Mouse (Mus musculus) forebrain, embryonic 14.5 days (tissue): ENCODE measurements around the gene Fpr3. TPM values are rescaled to one million over a fixed set of nuclear protein-coding genes. Genes with fewer than 3 reads are reported as not detected.
A peak's percentile ranks its signal among the peaks of the same experiment; 100 is the strongest.
"Not testable (repeated sequence)": the region's sequence is repeated elsewhere in the genome, so short reads cannot be mapped to it uniquely, and the experiment has no call there.

Experiments
- ATAC-seq: fragments of 200-750 bp; cut with Nextera tagmentation; 2 replicates; pipeline ENCODE4 v1.8.0; 2017; ENCODE audit warnings: mild to moderate bottlenecking, moderate library complexity
- DNase-seq: peaks from one replicate; pipeline ENCODE4 v3.0.0-alpha.2; 2015; ENCODE audit warnings: low spot score
- H3K27ac ChIP-seq: fragments of 300-500 bp; sonication (generic); 2 replicates; pipeline ENCODE4 v1.5.1; 2014; ENCODE audit warnings: low read depth, mild to moderate bottlenecking, control low read depth, low read length, moderate library complexity
- H3K27me3 ChIP-seq: fragments of 300-500 bp; sonication (generic); replicated peaks from 2 replicates; pipeline ENCODE4 v1.6.1; 2014; ENCODE audit warnings: low read length, control low read depth, mixed read lengths; ENCODE audit not compliant: control insufficient read depth, insufficient read depth
- H3K36me3 ChIP-seq: fragments of 300-500 bp; sonication (generic); 2 replicates; pipeline ENCODE4 v1.6.1; 2014; ENCODE audit warnings: low read length, control low read depth; ENCODE audit not compliant: control insufficient read depth, insufficient read depth
- H3K4me1 ChIP-seq: fragments of 300-500 bp; sonication (generic); 2 replicates; pipeline ENCODE4 v1.6.1; 2014; ENCODE audit warnings: antibody characterized with exemption, low read length, control low read depth; ENCODE audit not compliant: control insufficient read depth, insufficient read depth
- H3K4me2 ChIP-seq: fragments of 300-500 bp; sonication (generic); 2 replicates; pipeline ENCODE4 v1.6.1; 2014; ENCODE audit warnings: mild to moderate bottlenecking, control low read depth, low read length
- H3K4me3 ChIP-seq: fragments of 300-500 bp; sonication (generic); 2 replicates; pipeline ENCODE4 v1.5.1; 2014; ENCODE audit warnings: low read depth, low read length, control low read depth
- H3K9ac ChIP-seq: fragments of 300-500 bp; sonication (generic); 2 replicates; pipeline ENCODE4 v1.6.1; 2014; ENCODE audit warnings: mild to moderate bottlenecking, low read length, control low read depth, moderate library complexity
- H3K9me3 ChIP-seq: fragments of 300-500 bp; sonication (generic); replicated peaks from 2 replicates; pipeline ENCODE4 v1.6.1; 2016; ENCODE audit warnings: low read length, control low read depth, mixed read lengths; ENCODE audit not compliant: control insufficient read depth
- WGBS: fragments of 180-500 bp; shearing (Covaris S2); extraction: QIAGEN DNeasy Blood & Tissue Kit; methylation state at CpG from one replicate; pipeline ENCODE4 v1.1.7; 2014; 5-methylcytosine and 5-hydroxymethylcytosine counted together
- polyA plus RNA-seq: library from polyadenylated mRNA; unstranded; fragments of >200 nt; fragmentation: Nextera tagmentation; extraction: Ambion mirVana; gene quantifications from 2 replicates; pipeline ENCODE4 v1.2.1, GENCODE M21; 2014

Fpr3 gene
- polyA plus RNA-seq = not detected in 2 replicates

DNA sequence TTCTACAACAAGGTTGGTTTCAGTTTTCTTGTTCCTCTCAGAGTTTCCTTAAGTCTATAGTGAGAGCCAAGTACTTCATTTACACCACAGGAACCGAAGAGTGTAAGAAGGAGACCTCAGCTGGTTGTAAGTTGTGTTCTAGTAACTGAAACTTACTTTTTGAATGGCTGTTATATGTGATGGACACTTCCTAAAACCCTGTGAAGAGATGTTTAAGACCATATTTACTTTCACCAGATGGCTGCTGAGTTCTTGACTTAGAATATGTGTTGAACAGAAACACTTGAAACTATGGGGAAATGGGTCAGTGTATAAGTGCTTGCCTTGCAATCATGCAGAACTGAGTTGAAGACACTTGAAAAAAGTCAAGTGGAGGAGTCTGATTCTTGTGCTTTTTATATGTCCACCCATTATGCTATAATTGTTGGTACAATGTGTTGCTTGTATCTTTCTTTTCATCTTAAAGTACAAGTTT is at the start of gene Fpr3, which contains the start of gene Fpr2:
Fpr3 (plus strand) TSS at position 79 of the 475 bp plus-strand sequence.
Fpr2 (plus strand) TSS at position 51 of the 475 bp plus-strand sequence.
- ATAC-seq (no peak), DNase-seq (no peak)
- no peak within 1 kb of the TSS for H3K27ac ChIP-seq
- no peaks in the 10 kb centered on the region for H3K36me3 ChIP-seq
- H3K4me3 ChIP-seq = no peak within 1 kb of the TSS
- WGBS = 61% methylated on average over 1 of the region's 1 CpGs
- no peaks in the 10 kb centered on the region for H3K27me3 ChIP-seq
- H3K4me1 ChIP-seq = no peaks in the 10 kb centered on the region
- no peak within 1 kb of the TSS for H3K4me2 ChIP-seq
- no peak within 1 kb of the TSS for H3K9ac ChIP-seq
- no peaks in the 10 kb centered on the region for H3K9me3 ChIP-seq

DNA sequence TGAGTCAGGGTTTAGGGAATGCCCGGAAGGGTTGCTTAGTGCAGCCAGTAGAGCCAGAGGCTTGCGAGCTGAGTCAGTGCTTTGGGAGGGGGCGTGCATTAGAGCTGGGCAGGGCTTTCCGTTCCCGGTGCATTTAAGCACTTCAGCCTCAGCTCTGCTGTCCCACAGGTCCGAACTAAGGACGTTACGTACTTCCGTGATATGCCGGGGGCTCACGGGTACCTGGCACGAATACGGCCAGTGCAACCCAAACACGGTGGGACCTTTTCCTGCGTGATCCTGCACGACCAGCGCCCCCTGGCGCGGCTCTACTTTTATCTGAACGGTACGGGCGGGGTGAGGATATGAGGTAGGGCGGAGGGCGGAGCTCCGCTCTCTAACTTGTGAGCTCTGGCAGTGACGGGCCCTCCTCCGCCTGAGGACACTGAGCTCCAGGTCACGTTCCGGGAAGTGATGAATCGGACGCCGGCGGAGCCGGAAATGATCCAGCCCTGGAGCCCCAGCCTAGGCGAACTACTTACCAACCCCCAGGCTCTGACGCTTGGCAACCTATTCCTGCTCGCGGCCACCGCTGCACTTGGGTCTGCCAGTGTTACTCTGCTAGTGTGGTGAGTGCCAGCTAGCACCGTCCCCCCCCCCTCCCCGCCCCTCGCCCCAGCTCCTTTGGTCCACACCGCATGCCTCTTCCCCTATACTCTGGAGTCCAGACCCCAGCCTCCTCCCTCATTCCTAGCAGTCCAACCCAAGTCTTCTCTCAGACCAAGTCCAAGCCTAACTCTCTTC is 49.5 kb upstream of the Fpr3 start:
- H3K36me3 ChIP-seq = peaks cover 45% of the 10 kb centered on the region
- no peaks in the 10 kb centered on the region for H3K27me3 ChIP-seq
- H3K27ac ChIP-seq = peak overlapping the region; percentile 71
- H3K9me3 ChIP-seq = no peaks in the 10 kb centered on the region
- under 1% methylated on average over 43 of the region's 43 CpGs for WGBS
- peak overlapping the region; percentile 66 for H3K9ac ChIP-seq
- peak overlapping the region; percentile 66 for H3K4me2 ChIP-seq
- peaks cover 22% of the 10 kb centered on the region for H3K4me1 ChIP-seq
- peak overlapping the region; percentile 39 for H3K4me3 ChIP-seq
- DNase-seq = peak; percentile 96
- ATAC-seq = peak; percentile 96

DNA sequence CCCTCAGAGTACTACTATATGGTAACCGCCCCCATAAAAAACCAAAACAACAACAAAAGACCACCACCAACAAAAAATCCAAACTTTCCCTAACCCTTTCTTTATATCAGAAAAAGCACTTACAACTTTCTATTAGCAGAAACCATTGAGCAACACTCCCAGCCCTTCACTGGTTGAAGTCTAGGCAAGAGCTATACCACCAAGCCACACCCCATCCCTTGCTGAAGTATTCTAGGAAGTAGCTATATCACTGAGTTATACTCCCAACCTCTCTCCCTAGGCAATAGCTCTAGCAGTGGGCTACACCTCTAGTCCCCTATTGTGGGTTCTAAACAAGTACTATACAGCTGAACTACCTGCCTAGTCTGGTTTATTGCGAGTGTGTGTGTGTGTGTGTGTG is 48.4 kb upstream of the Fpr3 start:
- H3K4me2 ChIP-seq = no peak overlapping the region
- H3K4me3 ChIP-seq = no peak overlapping the region
- no peak for ATAC-seq

DNA sequence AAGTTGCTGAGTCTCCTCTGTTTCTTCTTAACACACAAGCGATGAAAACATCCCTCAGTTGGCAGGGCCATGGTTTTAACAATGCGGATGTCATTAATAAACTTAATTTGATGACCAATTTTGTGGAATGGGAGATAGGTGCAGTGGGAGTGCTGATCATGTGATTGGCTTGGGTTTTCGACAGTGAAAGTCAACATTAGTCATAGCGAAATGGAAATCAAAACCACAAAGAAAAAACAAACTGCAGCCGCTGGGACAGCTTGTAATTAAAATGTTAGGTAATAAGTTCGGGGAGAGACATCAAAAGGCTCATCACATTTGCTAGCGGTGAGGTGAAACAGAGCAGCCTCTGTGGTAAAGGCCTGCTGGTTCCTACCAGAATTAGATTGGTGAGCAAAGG is 46.9 kb upstream of the Fpr3 start:
- no peak overlapping the region for H3K4me3 ChIP-seq
- 90% methylated on average over 7 of the region's 7 CpGs for WGBS
- DNase-seq = no peak
- no peak overlapping the region for H3K9ac ChIP-seq
- H3K27me3 ChIP-seq = no peaks in the 10 kb centered on the region
- ATAC-seq = no peak
- no peak overlapping the region for H3K4me2 ChIP-seq
- no peaks in the 10 kb centered on the region for H3K9me3 ChIP-seq
- peaks cover 11% of the 10 kb centered on the region for H3K4me1 ChIP-seq
- peaks cover 33% of the 10 kb centered on the region for H3K36me3 ChIP-seq
- no peak overlapping the region for H3K27ac ChIP-seq

More for the DNA sequence above, 48.4 kb upstream of the Fpr3 start:
- peaks cover 37% of the 10 kb centered on the region for H3K36me3 ChIP-seq
- H3K27ac ChIP-seq = no peak overlapping the region
- WGBS = 92% methylated on average over 2 of the region's 2 CpGs
- H3K9me3 ChIP-seq = no peaks in the 10 kb centered on the region
- H3K4me1 ChIP-seq = peaks cover 16% of the 10 kb centered on the region
- DNase-seq = no peak
- no peaks in the 10 kb centered on the region for H3K27me3 ChIP-seq
- H3K9ac ChIP-seq = no peak overlapping the region

DNA sequence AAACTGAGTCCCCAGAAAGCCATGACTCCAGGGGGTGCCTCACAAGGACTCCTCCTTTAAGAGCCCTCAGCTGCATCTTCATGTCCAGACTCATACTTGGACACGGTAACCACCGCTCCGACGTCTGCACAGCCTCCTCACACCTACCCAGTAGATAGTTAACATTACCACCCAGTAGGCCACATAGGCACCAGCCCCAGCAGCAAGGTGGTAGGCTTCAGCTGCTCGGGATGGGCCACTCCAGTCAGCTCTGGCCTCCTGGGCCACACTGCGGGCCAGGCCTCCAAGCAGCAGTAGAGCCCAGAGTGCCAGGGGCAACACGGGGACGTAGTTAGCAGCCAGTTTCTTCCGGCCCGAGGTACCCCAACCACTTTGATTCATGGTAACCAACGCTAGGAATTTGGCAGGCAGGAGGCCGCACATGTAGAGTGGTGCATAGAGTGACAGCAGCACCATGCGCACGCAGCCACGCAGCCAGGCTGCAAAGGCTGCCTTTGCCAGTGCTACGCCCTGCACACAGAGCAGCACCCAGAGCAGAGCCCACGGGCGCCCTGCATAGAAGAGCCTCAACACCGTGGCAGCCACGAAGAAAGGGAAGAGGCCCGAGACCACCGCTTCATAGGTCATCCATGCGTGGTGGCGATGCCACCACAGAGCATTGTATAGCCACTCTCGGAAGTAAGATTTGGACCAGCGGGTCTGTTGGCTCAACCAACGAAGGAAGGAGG is 44.0 kb upstream of the Fpr3 start:
- Histone ChIP-seq H3K27me3 (no peaks in the 10 kb centered on the region), H3K9me3 (no peaks in the 10 kb centered on the region), H3K4me2 (no peak overlapping the region), H3K36me3 (peaks cover 25% of the 10 kb centered on the region), H3K4me1 (peaks cover 3% of the 10 kb centered on the region), H3K4me3 (no peak overlapping the region), H3K27ac (no peak overlapping the region), H3K9ac (no peak overlapping the region)
- 75% methylated on average over 27 of the region's 27 CpGs for WGBS
- ATAC-seq (peak; percentile 54), DNase-seq (no peak)

DNA sequence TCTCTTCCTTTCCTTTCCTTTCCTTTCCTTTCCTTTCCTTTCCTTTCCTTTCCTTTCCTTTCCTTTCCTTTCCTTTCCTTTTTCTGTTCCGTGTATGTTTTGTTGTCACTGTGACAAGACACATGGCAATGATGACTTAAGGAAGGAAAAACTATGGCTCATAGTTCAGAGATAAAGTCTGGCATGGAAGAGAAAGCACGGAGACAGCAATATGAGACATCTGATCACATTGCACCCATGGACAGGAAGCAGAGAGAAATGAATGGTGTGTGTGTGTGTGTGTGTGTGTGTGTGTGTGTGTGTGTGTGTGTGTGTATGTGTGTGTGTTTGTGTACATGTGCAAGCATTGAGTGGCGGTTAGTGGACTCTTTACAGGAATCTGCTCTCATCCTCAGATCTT is 43.0 kb upstream of the Fpr3 start:
- not testable (repeated sequence) for H3K27ac ChIP-seq, H3K27me3 ChIP-seq, H3K4me2 ChIP-seq, H3K4me3 ChIP-seq, H3K9ac ChIP-seq, H3K4me1 ChIP-seq, DNase-seq, H3K9me3 ChIP-seq, ATAC-seq
- peaks cover 25% of the 10 kb centered on the region for H3K36me3 ChIP-seq
- WGBS = 92% methylated on average over 3 of the region's 3 CpGs

DNA sequence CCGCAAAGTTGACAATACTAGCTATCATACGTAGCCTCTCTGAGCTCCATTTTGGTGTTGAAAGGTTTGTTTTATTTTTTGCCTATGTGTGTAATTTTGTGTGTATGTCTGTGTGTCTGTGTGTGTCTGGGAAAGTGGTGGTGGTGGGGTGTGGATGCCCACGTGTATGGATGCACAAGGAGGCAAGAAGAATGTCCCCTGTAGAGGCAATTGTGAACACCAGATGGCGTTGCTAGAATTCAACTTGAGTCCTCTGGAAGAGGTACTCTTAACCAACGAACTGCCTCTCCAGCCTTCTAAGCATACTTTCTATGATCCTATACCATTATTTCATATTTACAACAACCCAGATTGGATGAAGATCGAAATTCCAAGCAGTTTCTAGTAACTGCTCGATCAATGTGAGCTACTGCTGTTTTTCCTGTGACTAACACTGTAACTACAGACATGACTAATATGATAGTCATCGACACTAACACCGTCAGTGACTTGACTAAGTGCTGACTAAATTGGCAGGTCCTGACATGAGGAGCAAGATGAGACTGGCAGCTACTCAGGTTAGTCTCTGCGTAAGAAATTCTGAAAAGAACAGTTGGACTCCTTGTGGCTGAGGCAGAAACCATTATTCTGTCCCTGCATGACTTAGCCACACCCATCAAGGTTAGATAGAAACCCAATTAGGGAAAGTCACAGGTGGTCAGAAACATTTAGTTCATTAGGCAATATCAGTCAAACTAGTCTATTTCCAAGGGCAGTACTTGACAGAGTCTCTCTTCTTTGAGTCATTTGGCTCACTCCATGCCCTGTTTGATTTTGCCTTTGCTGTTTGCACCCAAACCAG is 42.2 kb upstream of the Fpr3 start:
- H3K27ac ChIP-seq = no peak overlapping the region
- no peaks in the 10 kb centered on the region for H3K9me3 ChIP-seq
- H3K36me3 ChIP-seq = peaks cover 19% of the 10 kb centered on the region
- no peak overlapping the region for H3K4me3 ChIP-seq
- no peaks in the 10 kb centered on the region for H3K4me1 ChIP-seq
- DNase-seq = no peak
- no peak for ATAC-seq
- H3K4me2 ChIP-seq = no peak overlapping the region
- WGBS = 68% methylated on average over 10 of the region's 10 CpGs
- H3K9ac ChIP-seq = no peak overlapping the region
- H3K27me3 ChIP-seq = no peaks in the 10 kb centered on the region

DNA sequence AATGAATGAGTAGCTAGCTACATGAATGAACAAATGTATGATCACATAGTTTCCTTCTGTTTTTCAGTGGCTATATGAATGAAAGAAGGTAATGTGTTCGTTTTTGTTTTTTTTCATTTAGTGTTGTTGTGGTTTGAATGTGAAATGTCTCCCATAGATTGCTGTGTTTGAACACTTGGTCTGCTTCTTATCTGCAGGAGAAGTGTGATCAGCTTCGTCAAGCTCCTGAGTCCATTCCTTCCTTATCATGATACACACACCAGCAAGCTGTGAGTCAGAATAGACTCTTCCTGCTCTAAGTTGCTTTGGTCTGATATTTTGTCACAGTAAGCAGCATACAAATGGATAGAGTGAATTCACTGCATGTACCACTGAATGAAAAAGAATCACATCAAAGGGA is 38.7 kb upstream of the Fpr3 start:
- Histone ChIP-seq H3K4me1 (no peaks in the 10 kb centered on the region), H3K9ac (no peak overlapping the region), H3K9me3 (no peaks in the 10 kb centered on the region), H3K27me3 (no peaks in the 10 kb centered on the region), H3K27ac (no peak overlapping the region), H3K4me3 (no peak overlapping the region), H3K36me3 (no peaks in the 10 kb centered on the region), H3K4me2 (no peak overlapping the region)
- ATAC-seq (no peak), DNase-seq (no peak)
- WGBS = 79% methylated on average over 2 of the region's 2 CpGs
